Mouse (Mus musculus) midbrain, embryonic 12.5 days (tissue): Measurements from ENCODE around the gene Ddx39b. TPM values are rescaled to one million over a fixed set of nuclear protein-coding genes. Genes with fewer than 3 reads are reported as not detected.
"Not testable (repeated sequence)": the region's sequence is repeated elsewhere in the genome, so short reads cannot be mapped to it uniquely, and the experiment has no call there.

Experiments
- ATAC-seq: fragments of 200-750 bp; cut with Nextera tagmentation; 2 replicates; pipeline ENCODE4 v1.8.0; 2017; ENCODE audit warnings: low read depth, moderate TSS enrichment, moderate library complexity; ENCODE audit not compliant: low FRiP score
- H3K27ac ChIP-seq: fragments of 300-500 bp; sonication (generic); replicated peaks from 2 replicates; pipeline ENCODE4 v1.5.1; 2016; ENCODE audit warnings: mild to moderate bottlenecking
- H3K27me3 ChIP-seq: fragments of 300-500 bp; sonication (generic); 2 replicates; pipeline ENCODE4 v1.6.1; 2016; ENCODE audit warnings: mild to moderate bottlenecking
- H3K36me3 ChIP-seq: fragments of 300-500 bp; sonication (generic); 2 replicates; pipeline ENCODE4 v1.6.1; 2016
- H3K4me1 ChIP-seq: fragments of 300-500 bp; sonication (generic); 2 replicates; pipeline ENCODE4 v1.6.1; 2016
- H3K4me2 ChIP-seq: fragments of 300-500 bp; sonication (generic); replicated peaks from 2 replicates; pipeline ENCODE4 v1.6.1; 2016; ENCODE audit warnings: mild to moderate bottlenecking, moderate library complexity
- H3K4me3 ChIP-seq: fragments of 300-500 bp; sonication (generic); 2 replicates; pipeline ENCODE4 v1.5.1; 2016; ENCODE audit warnings: mild to moderate bottlenecking
- H3K9ac ChIP-seq: fragments of 300-500 bp; sonication (generic); replicated peaks from 2 replicates; pipeline ENCODE4 v1.6.1; 2016; ENCODE audit warnings: mild to moderate bottlenecking, moderate library complexity
- H3K9me3 ChIP-seq: fragments of 300-500 bp; sonication (generic); 2 replicates; pipeline ENCODE4 v1.6.1; 2016; ENCODE audit warnings: mild to moderate bottlenecking
- WGBS: fragments of 180-500 bp; shearing (Covaris S2); methylation state at CpG from one replicate; pipeline ENCODE4 v1.1.7; 2016; 5-methylcytosine and 5-hydroxymethylcytosine counted together
- polyA plus RNA-seq: library from polyadenylated mRNA; unstranded; fragments of >200 nt; fragmentation: Nextera tagmentation; extraction: Ambion mirVana; gene quantifications from 2 replicates; pipeline ENCODE4 v1.2.1, GENCODE M21; 2016

The Ddx39b gene
- polyA plus RNA-seq, 1 experiment from 2014 or later = 579 TPM

- Histone ChIP-seq H3K36me3 (peaks cover 56% of the 10 kb centered on the region), H3K9ac (no peak overlapping the region), H3K9me3 (no peaks in the 10 kb centered on the region), H3K4me2 (no peak overlapping the region), H3K4me3 (no peak overlapping the region), H3K4me1 (no peaks in the 10 kb centered on the region), H3K27me3 (no peaks in the 10 kb centered on the region), H3K27ac (no peak overlapping the region)
- WGBS = 95% methylated on average over 4 of the region's 4 CpGs
- no peak for ATAC-seq
Measured at GRCm38 (mm10) chr17:35224641-35225040, 16.9 kb upstream of the Ddx39b start.

- WGBS = 94% methylated on average over 5 of the region's 5 CpGs
- Histone ChIP-seq H3K4me3 (no peak overlapping the region), H3K27ac (no peak overlapping the region), H3K9ac (no peak overlapping the region), H3K4me2 (no peak overlapping the region), H3K9me3 (no peaks in the 10 kb centered on the region), H3K27me3 (no peaks in the 10 kb centered on the region), H3K4me1 (no peaks in the 10 kb centered on the region), H3K36me3 (peaks cover 54% of the 10 kb centered on the region)
- no peak for ATAC-seq
Measured at GRCm38 (mm10) chr17:35225456-35225855, 16.1 kb upstream of the Ddx39b start.

- WGBS = 89% methylated on average over 14 of the region's 14 CpGs
- no peak overlapping the region for H3K9ac ChIP-seq
- H3K4me2 ChIP-seq = no peak overlapping the region
Measured at GRCm38 (mm10) chr17:35226561-35227046, 14.9 kb upstream of the Ddx39b start.

GRCm38 (mm10) chr17:35231022-35231421, 10.5 kb upstream of the Ddx39b start:
- Histone ChIP-seq H3K4me1 (peaks cover 20% of the 10 kb centered on the region), H3K9me3 (no peaks in the 10 kb centered on the region), H3K27me3 (no peaks in the 10 kb centered on the region), H3K36me3 (peaks cover 49% of the 10 kb centered on the region), H3K4me3 (no peak overlapping the region), H3K27ac (no peak overlapping the region), H3K4me2 (no peak overlapping the region), H3K9ac (no peak overlapping the region)
- WGBS = 93% methylated on average over 10 of the region's 10 CpGs
- no peak for ATAC-seq

More at GRCm38 (mm10) chr17:35226561-35227046, 14.9 kb upstream of the Ddx39b start:
- 0 out of 2 replicates have a peak, but pooled peaks cover under 1% of the 10 kb centered on the region for H3K4me1 ChIP-seq
- no peak overlapping the region for H3K4me3 ChIP-seq
- no peak overlapping the region for H3K27ac ChIP-seq
- H3K9me3 ChIP-seq = no peaks in the 10 kb centered on the region
- ATAC-seq = no peak
- no peaks in the 10 kb centered on the region for H3K27me3 ChIP-seq
- H3K36me3 ChIP-seq = peaks cover 55% of the 10 kb centered on the region

- peak overlapping the region; percentile 21; the same call in 1 of the 2 replicates for H3K4me2 ChIP-seq
- no peak overlapping the region for H3K4me3 ChIP-seq
Measured at GRCm38 (mm10) chr17:35232043-35232442, 9.5 kb upstream of the Ddx39b start.

GRCm38 (mm10) chr17:35232659-35233058, 8.9 kb upstream of the Ddx39b start:
- H3K9ac ChIP-seq = no peak overlapping the region
- no peak for ATAC-seq
- 91% methylated on average over 5 of the region's 5 CpGs for WGBS
- H3K4me1 ChIP-seq = peaks cover 27% of the 10 kb centered on the region
- H3K27ac ChIP-seq = 0 out of 2 replicates have a peak overlapping the region, but pooled peaks have one; percentile 30
- no peak overlapping the region for H3K4me3 ChIP-seq
- no peak overlapping the region for H3K4me2 ChIP-seq
- no peaks in the 10 kb centered on the region for H3K9me3 ChIP-seq
- no peaks in the 10 kb centered on the region for H3K27me3 ChIP-seq
- H3K36me3 ChIP-seq = peaks cover 40% of the 10 kb centered on the region

More at GRCm38 (mm10) chr17:35232043-35232442, 9.5 kb upstream of the Ddx39b start:
- H3K9ac ChIP-seq = 0 out of 2 replicates have a peak overlapping the region, but pooled peaks have one; percentile 11
- peaks cover 27% of the 10 kb centered on the region for H3K4me1 ChIP-seq
- no peak overlapping the region for H3K27ac ChIP-seq
- no peaks in the 10 kb centered on the region for H3K27me3 ChIP-seq
- H3K36me3 ChIP-seq = peaks cover 46% of the 10 kb centered on the region
- H3K9me3 ChIP-seq = no peaks in the 10 kb centered on the region
- ATAC-seq = no peak
- 13% methylated on average over 12 of the region's 12 CpGs for WGBS

GRCm38 (mm10) chr17:35233114-35233980, 8.2 kb upstream of the Ddx39b start, which contains the start of gene Atp6v1g2:
TSS of gene Atp6v1g2 (plus strand) at chr17:35233660.
- peak within 1 kb of the TSS; percentile 66 for H3K4me3 ChIP-seq
- no peaks in the 10 kb centered on the region for H3K9me3 ChIP-seq
- peak within 1 kb of the TSS; percentile 95; the same call in 1 of the 2 replicates for H3K27ac ChIP-seq
- peak within 1 kb of the TSS; percentile 86; the same call in 1 of the 2 replicates for H3K9ac ChIP-seq
- no peak for ATAC-seq
- peak within 1 kb of the TSS; percentile 86 for H3K4me2 ChIP-seq
- H3K27me3 ChIP-seq = no peaks in the 10 kb centered on the region
- WGBS = 86% methylated on average over 18 of the region's 18 CpGs
- peaks cover 27% of the 10 kb centered on the region for H3K4me1 ChIP-seq
- peaks cover 37% of the 10 kb centered on the region for H3K36me3 ChIP-seq

GRCm38 (mm10) chr17:35234090-35234489, 7.5 kb upstream of the Ddx39b start:
- not testable (repeated sequence) for H3K27ac ChIP-seq, ATAC-seq, H3K27me3 ChIP-seq, H3K9me3 ChIP-seq, H3K9ac ChIP-seq
- peaks cover 27% of the 10 kb centered on the region for H3K4me1 ChIP-seq
- peak overlapping the region; percentile 86; the same call in 1 of the 2 replicates for H3K4me2 ChIP-seq
- H3K36me3 ChIP-seq = peaks cover 30% of the 10 kb centered on the region
- H3K4me3 ChIP-seq = 0 out of 2 replicates have a peak overlapping the region, but pooled peaks have one; percentile 5
- WGBS = 89% methylated on average over 7 of the region's 7 CpGs

GRCm38 (mm10) chr17:35234903-35235302, 6.6 kb upstream of the Ddx39b start:
- peak overlapping the region; percentile 95 for H3K27ac ChIP-seq
- 0 out of 2 replicates have a peak, but pooled peaks have one; percentile 7 for ATAC-seq
- H3K9ac ChIP-seq = peak overlapping the region; percentile 86
- peak overlapping the region; percentile 66 for H3K4me3 ChIP-seq
- 8% methylated on average over 31 of the region's 31 CpGs for WGBS
- peaks cover 27% of the 10 kb centered on the region for H3K4me1 ChIP-seq
- peak overlapping the region; percentile 86 for H3K4me2 ChIP-seq
- no peaks in the 10 kb centered on the region for H3K27me3 ChIP-seq
- peaks cover 22% of the 10 kb centered on the region for H3K36me3 ChIP-seq
- no peaks in the 10 kb centered on the region for H3K9me3 ChIP-seq

- Histone ChIP-seq H3K9ac (peak within 1 kb of the TSS; percentile 86), H3K4me2 (peak within 1 kb of the TSS; percentile 86), H3K4me1 (peaks cover 35% of the 10 kb centered on the region), H3K9me3 (no peaks in the 10 kb centered on the region), H3K4me3 (peak within 1 kb of the TSS; percentile 66), H3K36me3 (peaks cover 16% of the 10 kb centered on the region), H3K27me3 (no peaks in the 10 kb centered on the region), H3K27ac (peak within 1 kb of the TSS; percentile 95)
- ATAC-seq = peak; percentile 78
- WGBS = under 1% methylated on average over 35 of the region's 35 CpGs
Measured at GRCm38 (mm10) chr17:35235614-35236389, 5.7 kb upstream of the Ddx39b start, which contains the start of gene Nfkbil1. TSS of gene Nfkbil1 (minus strand) at chr17:35235792.

GRCm38 (mm10) chr17:35236390-35236746, 5.2 kb upstream of the Ddx39b start:
- peak overlapping the region; percentile 66 for H3K4me3 ChIP-seq
- WGBS = under 1% methylated on average over 18 of the region's 18 CpGs
- H3K9ac ChIP-seq = peak overlapping the region; percentile 86
- no peaks in the 10 kb centered on the region for H3K27me3 ChIP-seq
- ATAC-seq = peak; percentile 75
- peaks cover 38% of the 10 kb centered on the region for H3K4me1 ChIP-seq
- H3K36me3 ChIP-seq = peaks cover 11% of the 10 kb centered on the region; the same call in 1 of the 2 replicates
- peak overlapping the region; percentile 86 for H3K4me2 ChIP-seq
- no peaks in the 10 kb centered on the region for H3K9me3 ChIP-seq
- peak overlapping the region; percentile 95 for H3K27ac ChIP-seq
